Mouse (Mus musculus) forebrain, embryonic 12.5 days (tissue): Measurements from ENCODE around the gene Gm28047. TPM values are rescaled to one million over a fixed set of nuclear protein-coding genes. Genes with fewer than 3 reads are reported as not detected.

ENCODE experiments used
- ATAC-seq: fragments of 200-750 bp; cut with Nextera tagmentation; 2 replicates; pipeline ENCODE4 v1.8.0; 2017; ENCODE audit warnings: moderate TSS enrichment; ENCODE audit not compliant: low FRiP score
- H3K27ac ChIP-seq: fragments of 300-500 bp; sonication (generic); 2 replicates; pipeline ENCODE4 v1.5.1; 2016; ENCODE audit warnings: mild to moderate bottlenecking
- H3K27me3 ChIP-seq: fragments of 300-500 bp; sonication (generic); 2 replicates; pipeline ENCODE4 v1.6.1; 2016; ENCODE audit warnings: mild to moderate bottlenecking
- H3K36me3 ChIP-seq: fragments of 300-500 bp; sonication (generic); replicated peaks from 2 replicates; pipeline ENCODE4 v1.6.1; 2016; ENCODE audit warnings: mild to moderate bottlenecking
- H3K4me1 ChIP-seq: fragments of 300-500 bp; sonication (generic); 2 replicates; pipeline ENCODE4 v1.6.1; 2016
- H3K4me2 ChIP-seq: fragments of 300-500 bp; sonication (generic); 2 replicates; pipeline ENCODE4 v1.6.1; 2016; ENCODE audit warnings: mild to moderate bottlenecking, moderate library complexity
- H3K4me3 ChIP-seq: fragments of 300-500 bp; sonication (generic); replicated peaks from 2 replicates; pipeline ENCODE4 v1.5.1; 2016; ENCODE audit warnings: mild to moderate bottlenecking
- H3K9ac ChIP-seq: fragments of 300-500 bp; sonication (generic); 2 replicates; pipeline ENCODE4 v1.6.1; 2016; ENCODE audit warnings: mild to moderate bottlenecking
- H3K9me3 ChIP-seq: fragments of 300-500 bp; sonication (generic); 2 replicates; pipeline ENCODE4 v1.6.1; 2016
- WGBS: fragments of 180-500 bp; shearing (Covaris S2); methylation state at CpG from one replicate; pipeline ENCODE4 v1.1.7; 2016; 5-methylcytosine and 5-hydroxymethylcytosine counted together
- polyA plus RNA-seq: library from polyadenylated mRNA; unstranded; fragments of >200 nt; fragmentation: Nextera tagmentation; extraction: Ambion mirVana; gene quantifications from 2 replicates; pipeline ENCODE4 v1.2.1, GENCODE M21; 2016

Gm28047 gene
- polyA plus RNA-seq, 1 experiment from 2014 or later = not detected

DNA sequence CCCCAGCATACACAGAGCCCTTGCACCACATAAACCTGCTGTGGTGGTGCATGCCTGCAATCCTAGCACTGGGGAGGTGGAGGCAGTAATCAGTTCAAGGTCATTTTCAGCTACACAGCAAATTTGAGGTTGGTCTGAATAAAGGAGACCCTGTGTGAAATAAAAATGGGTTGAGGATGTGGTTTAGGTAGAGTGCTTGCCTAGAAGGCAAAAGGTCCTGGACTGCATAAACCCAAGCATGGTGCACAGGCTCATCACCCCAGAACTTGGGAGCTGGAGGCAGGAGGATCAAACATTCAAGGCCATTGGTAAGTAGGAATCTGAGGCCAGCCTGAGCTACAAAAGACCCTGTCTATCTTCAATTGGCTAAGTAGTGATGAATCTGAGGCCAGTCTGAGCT is 117.3 kb downstream of the Gm28047 start:
- Histone ChIP-seq H3K4me2 (no peak overlapping the region), H3K4me1 (peaks cover 37% of the 10 kb centered on the region), H3K9ac (no peak overlapping the region), H3K4me3 (no peak overlapping the region), H3K9me3 (no peaks in the 10 kb centered on the region), H3K27me3 (no peaks in the 10 kb centered on the region), H3K27ac (no peak overlapping the region), H3K36me3 (peaks cover 44% of the 10 kb centered on the region)
- no peak for ATAC-seq

DNA sequence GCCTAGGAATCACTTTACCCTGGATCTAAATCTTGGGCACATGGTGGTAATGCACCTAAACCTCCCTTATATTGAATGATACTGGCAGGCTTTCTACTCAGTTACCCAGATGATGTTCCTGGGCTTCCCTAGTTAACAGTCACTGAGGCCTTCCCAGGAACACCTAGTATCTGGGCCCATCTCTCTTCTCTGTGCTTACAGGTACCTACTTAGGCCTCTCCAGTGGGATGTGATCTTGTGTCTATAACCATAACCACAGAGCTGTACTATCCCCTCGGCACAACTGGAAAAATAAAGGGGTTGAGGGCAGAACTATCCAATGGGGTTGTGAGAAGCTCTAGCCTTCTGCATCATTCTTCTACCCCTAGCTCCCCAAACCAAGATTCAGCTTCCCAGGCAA is 118.0 kb downstream of the Gm28047 start:
- peaks cover 30% of the 10 kb centered on the region for H3K4me1 ChIP-seq
- 96% methylated on average over 1 of the region's 1 CpGs for WGBS
- no peak overlapping the region for H3K9ac ChIP-seq
- ATAC-seq = no peak
- no peak overlapping the region for H3K4me3 ChIP-seq
- H3K9me3 ChIP-seq = no peaks in the 10 kb centered on the region
- H3K27me3 ChIP-seq = no peaks in the 10 kb centered on the region
- no peak overlapping the region for H3K4me2 ChIP-seq
- H3K36me3 ChIP-seq = peaks cover 51% of the 10 kb centered on the region
- no peak overlapping the region for H3K27ac ChIP-seq

DNA sequence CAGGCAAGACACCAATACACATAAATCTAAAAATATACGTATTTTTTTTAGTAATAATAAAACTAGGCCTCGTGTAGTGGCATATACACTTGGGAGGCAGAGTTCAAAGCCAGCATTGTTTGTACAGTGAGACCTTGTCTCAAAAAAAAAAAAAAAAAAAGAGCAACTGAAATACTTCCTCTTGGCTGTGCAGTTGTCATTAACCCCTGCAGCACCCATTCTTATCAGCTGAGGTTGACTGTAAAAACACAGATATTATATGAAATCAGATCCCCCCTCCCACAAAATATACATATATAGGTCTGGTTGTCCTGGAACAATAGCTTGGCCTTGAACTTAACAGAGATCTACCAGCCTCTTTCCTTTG is 118.4 kb downstream of the Gm28047 start:
- Histone ChIP-seq H3K27me3 (no peaks in the 10 kb centered on the region), H3K27ac (no peak overlapping the region), H3K4me3 (no peak overlapping the region), H3K9me3 (no peaks in the 10 kb centered on the region), H3K36me3 (peaks cover 55% of the 10 kb centered on the region), H3K9ac (no peak overlapping the region), H3K4me2 (no peak overlapping the region), H3K4me1 (peaks cover 26% of the 10 kb centered on the region)
- no peak for ATAC-seq
- WGBS = 79% methylated on average over 2 of the region's 2 CpGs

DNA sequence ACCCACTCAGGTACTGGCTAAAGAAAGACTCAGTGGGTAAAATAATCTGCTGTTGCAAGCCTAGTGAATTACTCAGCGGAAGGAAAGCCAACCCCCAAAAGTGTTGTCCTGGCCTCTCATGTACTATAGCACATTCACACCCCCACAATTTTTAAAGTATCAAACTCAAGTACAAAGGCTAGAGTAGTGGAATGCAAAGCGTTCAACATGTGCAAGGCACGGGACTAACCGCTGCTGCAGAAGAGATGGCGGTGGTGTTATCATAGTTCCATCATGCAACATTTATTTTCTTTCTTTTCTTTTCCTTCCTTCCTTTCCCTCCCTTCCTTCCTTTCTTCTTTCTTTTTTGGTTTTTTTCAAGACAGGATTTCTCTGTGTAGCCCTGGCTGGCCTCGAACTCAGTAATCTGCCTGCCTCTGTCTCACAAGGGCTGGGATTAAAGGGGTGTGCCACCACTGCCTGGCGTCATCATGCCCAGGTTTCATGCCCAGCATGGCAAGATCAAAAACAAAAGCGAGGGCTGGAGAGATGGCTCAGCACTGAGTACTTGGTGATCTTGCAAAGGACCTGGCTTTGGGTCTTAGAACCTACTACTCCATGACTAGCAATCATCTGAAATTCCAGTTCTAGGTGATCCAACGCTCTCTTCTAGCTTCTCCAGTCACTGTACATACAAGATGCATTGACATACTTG is 119.0 kb downstream of the Gm28047 start:
- Histone ChIP-seq H3K4me3 (no peak overlapping the region), H3K27me3 (no peaks in the 10 kb centered on the region), H3K4me1 (peaks cover 21% of the 10 kb centered on the region), H3K36me3 (peaks cover 61% of the 10 kb centered on the region), H3K27ac (no peak overlapping the region), H3K4me2 (no peak overlapping the region), H3K9ac (no peak overlapping the region), H3K9me3 (no peaks in the 10 kb centered on the region)
- WGBS = 94% methylated on average over 9 of the region's 9 CpGs
- ATAC-seq = no peak

DNA sequence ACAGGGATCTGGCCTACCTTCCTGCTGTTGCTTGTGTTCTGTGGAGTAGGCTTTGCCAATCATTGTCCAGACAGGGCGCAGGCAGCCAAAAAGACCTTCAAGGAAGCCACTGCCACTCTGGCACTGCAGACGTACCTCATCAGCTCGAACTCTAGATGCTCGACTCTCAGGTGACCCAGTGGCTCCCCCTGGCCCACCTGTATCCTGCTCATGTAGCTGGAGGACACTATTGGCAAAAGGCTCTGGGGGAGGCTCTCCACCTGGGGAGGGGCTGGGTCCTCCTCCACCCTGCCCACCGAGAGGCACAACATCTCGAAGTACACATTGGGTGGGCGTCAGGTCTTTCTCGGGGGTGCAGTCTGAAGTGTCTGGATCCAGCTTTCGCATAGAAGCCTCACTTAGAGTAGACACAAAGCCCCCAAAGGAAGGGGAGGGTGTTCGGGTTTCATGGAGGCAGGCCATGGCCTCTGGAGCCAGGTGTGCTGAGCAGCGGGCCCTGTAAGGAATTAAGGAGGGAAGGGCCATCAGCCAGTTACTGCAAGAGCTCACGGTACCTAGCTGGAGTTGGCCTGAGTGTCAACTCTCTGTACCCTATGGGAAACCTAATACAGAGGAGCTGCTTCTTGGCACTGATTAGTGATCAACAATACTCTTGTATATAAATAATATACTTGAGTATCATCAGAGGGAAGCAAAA is 119.6 kb downstream of the Gm28047 start:
- no peak for ATAC-seq
- H3K4me1 ChIP-seq = peaks cover 15% of the 10 kb centered on the region
- H3K4me3 ChIP-seq = no peak overlapping the region
- H3K36me3 ChIP-seq = peaks cover 68% of the 10 kb centered on the region
- H3K9me3 ChIP-seq = no peaks in the 10 kb centered on the region
- 0 out of 2 replicates have a peak overlapping the region, but pooled peaks have one; percentile 13 for H3K27ac ChIP-seq
- H3K27me3 ChIP-seq = no peaks in the 10 kb centered on the region
- WGBS = 86% methylated on average over 12 of the region's 12 CpGs
- H3K4me2 ChIP-seq = no peak overlapping the region; the same call in 1 of the 2 replicates
- no peak overlapping the region for H3K9ac ChIP-seq

DNA sequence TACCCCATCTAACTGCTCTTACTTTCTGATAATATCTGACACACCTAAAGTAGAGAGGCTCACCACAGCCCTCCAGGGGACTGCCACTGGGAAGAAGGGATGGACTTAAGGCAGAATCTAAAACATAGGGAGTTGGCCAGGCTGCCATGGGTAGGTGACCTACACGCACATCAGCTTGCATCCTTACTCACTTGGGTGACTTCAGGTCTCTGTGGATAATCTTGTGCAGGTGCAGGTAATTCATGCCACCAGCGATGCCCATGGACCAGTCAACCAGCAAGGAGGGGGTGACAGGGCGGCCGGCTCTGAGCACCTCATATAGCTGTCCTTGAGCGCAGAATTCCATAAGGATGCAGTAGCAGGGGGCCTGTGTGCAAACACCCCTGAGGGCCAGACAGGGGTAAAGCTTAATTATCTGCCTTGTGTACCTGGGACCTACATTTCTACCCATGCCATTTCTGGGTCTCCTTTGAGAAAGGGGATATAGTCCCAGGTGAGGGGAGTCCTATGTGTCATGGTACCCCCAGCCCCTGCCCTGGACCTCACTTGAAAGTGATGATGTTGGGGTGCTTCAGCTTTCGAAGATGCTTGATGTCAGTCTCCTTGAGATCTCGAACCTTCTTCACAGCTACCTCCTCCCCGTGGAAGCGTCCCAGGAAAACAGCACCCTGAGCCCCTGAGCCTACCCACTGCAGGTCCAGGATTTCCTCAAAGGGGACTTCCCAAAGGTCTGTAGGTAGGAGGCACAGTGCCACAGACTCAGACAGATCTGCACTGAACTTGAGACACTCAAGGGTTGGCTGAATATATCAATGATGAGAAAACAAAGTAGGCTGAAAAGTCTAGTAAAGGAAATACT is 120.7 kb downstream of the Gm28047 start:
- Histone ChIP-seq H3K27me3 (no peaks in the 10 kb centered on the region), H3K4me1 (peaks cover 5% of the 10 kb centered on the region; the same call in 1 of the 2 replicates), H3K4me3 (no peak overlapping the region), H3K9me3 (no peaks in the 10 kb centered on the region), H3K36me3 (peaks cover 78% of the 10 kb centered on the region), H3K9ac (no peak overlapping the region), H3K27ac (no peak overlapping the region), H3K4me2 (no peak overlapping the region)
- WGBS = 90% methylated on average over 9 of the region's 9 CpGs
- ATAC-seq = no peak

DNA sequence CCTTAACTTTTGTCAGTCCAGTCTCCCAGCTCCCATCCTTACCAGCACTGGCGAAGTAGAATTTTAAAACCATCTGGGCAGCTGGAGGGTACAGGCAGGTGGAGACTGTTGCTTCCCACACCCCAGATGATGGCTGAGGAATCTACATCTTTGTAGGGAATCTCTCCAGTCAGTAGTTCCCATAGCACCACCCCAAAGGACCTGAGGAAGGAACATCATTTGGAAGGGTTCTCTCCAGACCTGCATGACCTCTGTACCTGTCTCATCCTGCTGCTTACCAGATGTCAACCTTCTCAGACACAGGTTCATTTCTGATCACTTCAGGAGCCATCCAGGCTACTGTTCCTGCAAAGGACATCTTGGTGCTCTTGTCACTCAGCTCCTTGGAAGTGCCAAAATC is 121.4 kb downstream of the Gm28047 start, which contains the start of gene Gm10337:
Gene Gm10337, plus strand, starts transcription at position 276 of the 400 bp plus-strand sequence.
- 94% methylated on average over 1 of the region's 1 CpGs for WGBS
- peaks cover 2% of the 10 kb centered on the region; the same call in 1 of the 2 replicates for H3K4me1 ChIP-seq
- no peaks in the 10 kb centered on the region for H3K27me3 ChIP-seq
- peaks cover 81% of the 10 kb centered on the region for H3K36me3 ChIP-seq
- no peak within 1 kb of the TSS for H3K4me3 ChIP-seq
- no peak for ATAC-seq
- H3K9me3 ChIP-seq = no peaks in the 10 kb centered on the region
- H3K9ac ChIP-seq = no peak within 1 kb of the TSS
- no peak within 1 kb of the TSS for H3K27ac ChIP-seq
- no peak within 1 kb of the TSS for H3K4me2 ChIP-seq

DNA sequence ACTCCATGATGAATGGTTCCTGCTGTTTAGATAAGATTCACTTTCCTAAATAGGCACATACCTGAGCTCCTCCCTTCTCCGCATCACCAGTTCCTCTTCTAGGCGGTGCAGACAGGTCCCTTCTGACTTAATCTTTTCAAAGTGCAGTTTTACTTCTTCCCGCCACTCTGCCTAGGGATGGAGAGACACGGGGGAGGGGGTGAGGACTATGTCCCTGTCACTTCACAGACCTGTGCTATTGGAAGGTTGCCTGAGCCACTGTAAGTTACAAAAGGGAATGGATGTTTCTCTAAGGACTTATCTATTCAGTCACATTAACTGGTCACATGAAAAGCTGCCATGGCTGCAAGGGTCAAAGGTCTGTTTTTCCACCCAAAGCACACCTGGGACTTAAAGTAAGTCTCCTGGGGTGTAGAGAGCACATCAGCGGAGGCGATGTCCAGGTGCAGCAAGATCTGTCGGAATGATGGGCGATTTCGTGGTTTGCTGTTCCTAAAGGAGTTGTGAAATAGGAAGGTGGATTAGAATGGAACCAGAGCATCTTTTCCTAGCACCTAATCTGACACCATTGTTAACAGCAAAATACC is 122.5 kb downstream of the Gm28047 start:
- H3K4me3 ChIP-seq = no peak overlapping the region
- no peak overlapping the region for H3K4me2 ChIP-seq
- 79% methylated on average over 9 of the region's 9 CpGs for WGBS
- no peak overlapping the region for H3K27ac ChIP-seq
- H3K4me1 ChIP-seq = no peaks in the 10 kb centered on the region
- H3K36me3 ChIP-seq = peaks cover 83% of the 10 kb centered on the region
- H3K27me3 ChIP-seq = no peaks in the 10 kb centered on the region
- H3K9ac ChIP-seq = no peak overlapping the region
- no peaks in the 10 kb centered on the region for H3K9me3 ChIP-seq
- no peak for ATAC-seq

DNA sequence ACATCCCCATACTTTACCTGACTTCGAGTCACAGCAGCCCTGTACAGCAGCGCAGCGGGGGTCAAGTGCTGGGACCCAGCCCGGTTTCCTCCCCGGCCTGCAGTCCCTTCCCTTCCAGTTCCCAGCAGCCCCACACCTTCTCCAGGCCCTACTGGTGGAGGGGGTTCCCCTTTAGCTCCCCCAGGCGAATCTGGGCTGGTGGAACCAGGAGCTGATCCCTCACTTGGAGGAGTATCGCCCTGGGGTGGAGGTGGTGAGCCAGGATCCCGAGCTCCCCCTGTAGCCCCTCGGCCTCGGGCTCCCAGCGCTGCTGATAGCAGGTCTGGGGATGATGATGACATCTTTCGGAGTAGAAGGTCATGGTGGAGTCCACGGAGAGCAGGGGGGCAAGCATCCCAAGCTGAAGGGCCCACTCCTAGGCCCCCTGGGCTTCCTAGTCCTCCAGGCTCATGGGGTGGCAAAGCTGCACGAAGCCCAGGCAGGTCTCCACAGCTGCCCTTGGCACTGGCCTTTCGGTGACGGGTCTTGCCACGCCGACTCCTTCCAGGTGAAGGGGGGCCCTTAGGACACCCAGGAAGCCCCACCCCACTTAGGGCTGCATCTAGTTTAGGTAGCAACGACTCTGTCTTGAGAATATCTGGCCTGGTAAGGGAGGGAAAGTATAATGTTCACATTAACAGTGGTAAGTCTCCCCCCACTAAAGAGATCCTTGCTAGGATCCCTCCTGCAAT is 123.6 kb downstream of the Gm28047 start:
- Histone ChIP-seq H3K4me1 (no peaks in the 10 kb centered on the region), H3K4me3 (no peak overlapping the region), H3K27ac (no peak overlapping the region), H3K9ac (no peak overlapping the region), H3K9me3 (no peaks in the 10 kb centered on the region), H3K27me3 (no peaks in the 10 kb centered on the region), H3K4me2 (no peak overlapping the region), H3K36me3 (peaks cover 90% of the 10 kb centered on the region)
- no peak for ATAC-seq
- WGBS = 90% methylated on average over 19 of the region's 19 CpGs

DNA sequence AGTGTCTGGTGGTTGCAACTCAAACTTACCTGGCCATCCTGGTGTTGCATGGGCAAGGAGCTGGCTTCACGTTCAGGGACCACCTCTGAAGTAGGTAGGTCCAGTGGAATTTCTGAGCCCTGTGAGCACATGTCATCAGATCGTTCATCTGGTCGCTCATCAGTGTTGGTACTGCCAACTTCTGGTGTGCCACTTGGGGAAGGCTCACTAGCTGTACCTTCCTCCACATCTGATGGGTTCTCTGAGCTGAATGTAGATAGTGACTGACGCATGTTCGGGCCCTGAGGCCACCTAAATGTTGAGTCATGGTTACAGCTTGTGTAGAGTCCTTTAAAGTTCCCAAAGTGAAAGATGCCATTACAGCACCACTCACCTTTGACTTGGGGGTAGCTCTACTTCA is 124.4 kb downstream of the Gm28047 start:
- no peaks in the 10 kb centered on the region for H3K9me3 ChIP-seq
- no peak overlapping the region for H3K9ac ChIP-seq
- H3K36me3 ChIP-seq = peaks cover 94% of the 10 kb centered on the region
- no peak overlapping the region for H3K4me3 ChIP-seq
- no peak overlapping the region for H3K4me2 ChIP-seq
- no peaks in the 10 kb centered on the region for H3K27me3 ChIP-seq
- 95% methylated on average over 5 of the region's 5 CpGs for WGBS
- ATAC-seq = 0 out of 2 replicates have a peak, but pooled peaks have one; percentile 10
- no peak overlapping the region for H3K27ac ChIP-seq
- H3K4me1 ChIP-seq = no peaks in the 10 kb centered on the region

DNA sequence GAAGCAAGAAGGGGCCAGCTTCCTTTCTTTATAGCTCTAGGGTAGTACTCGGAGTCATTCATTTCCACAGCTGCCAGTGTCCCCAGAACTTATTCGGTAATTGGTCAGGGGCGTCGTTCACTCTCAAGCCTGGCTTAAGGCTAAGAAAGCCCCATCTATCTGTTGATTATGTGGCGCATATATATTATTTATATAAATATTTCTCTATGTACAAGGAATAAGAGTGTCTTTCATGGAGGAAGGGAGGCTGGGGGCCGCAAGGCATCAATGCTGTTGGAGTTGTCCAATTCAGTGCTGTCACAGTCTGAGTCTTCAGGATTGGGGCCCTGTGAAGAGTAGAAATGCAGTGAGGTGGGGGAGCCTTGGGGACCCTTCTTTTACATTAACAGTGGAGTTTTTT is 125.0 kb downstream of the Gm28047 start:
- Histone ChIP-seq H3K27me3 (no peaks in the 10 kb centered on the region), H3K4me1 (no peaks in the 10 kb centered on the region), H3K4me3 (no peak overlapping the region), H3K4me2 (no peak overlapping the region), H3K36me3 (peaks cover 94% of the 10 kb centered on the region), H3K9ac (no peak overlapping the region), H3K9me3 (no peaks in the 10 kb centered on the region), H3K27ac (no peak overlapping the region)
- WGBS = 91% methylated on average over 6 of the region's 6 CpGs
- no peak for ATAC-seq
